Mouse (Mus musculus) embryo, embryonic 10 days (tissue): ENCODE results near the gene Acox3.
"Not testable (repeated sequence)": the region's sequence is repeated elsewhere in the genome, so short reads cannot be mapped to it uniquely, and the experiment has no call there.

Experiments
- DNase-seq: peaks from one replicate; pipeline ENCODE4 v3.0.0-alpha.2; 2015; ENCODE audit warnings: low spot score

Acox3 gene

GRCm38 (mm10) chr5:35576409-35577020 is 6.3 kb upstream of the Acox3 start:
- DNase-seq: no peak

- DNase-seq: no peak
Measured at GRCm38 (mm10) chr5:35578411-35578810, 4.4 kb upstream of the Acox3 start.

- DNase-seq: no peak
Measured at GRCm38 (mm10) chr5:35579247-35579893, 3.5 kb upstream of the Acox3 start.

- no peak for DNase-seq
Measured at GRCm38 (mm10) chr5:35580156-35580922, 2.5 kb upstream of the Acox3 start.

GRCm38 (mm10) chr5:35583221-35583783 is 462 bp downstream of the Acox3 start:
- DNase-seq: no peak

- not testable (repeated sequence) for DNase-seq
Measured at GRCm38 (mm10) chr5:35584259-35584658, 1.4 kb downstream of the Acox3 start.

GRCm38 (mm10) chr5:35591497-35591896 is 8.7 kb downstream of the Acox3 start:
- DNase-seq: no peak

- no peak for DNase-seq
Measured at GRCm38 (mm10) chr5:35592081-35592736, 9.4 kb downstream of the Acox3 start.

GRCm38 (mm10) chr5:35592824-35593223 is 10.0 kb downstream of the Acox3 start:
- no peak for DNase-seq

- no peak for DNase-seq
Measured at GRCm38 (mm10) chr5:35593272-35593671, 10.4 kb downstream of the Acox3 start.

- DNase-seq: no peak
Measured at GRCm38 (mm10) chr5:35594768-35595167, 11.9 kb downstream of the Acox3 start.

GRCm38 (mm10) chr5:35595706-35596105 is 12.9 kb downstream of the Acox3 start:
- DNase-seq: peak; percentile 89

GRCm38 (mm10) chr5:35596169-35597160 is 13.6 kb downstream of the Acox3 start:
- no peak for DNase-seq

GRCm38 (mm10) chr5:35600233-35600632 is 17.4 kb downstream of the Acox3 start:
- DNase-seq: no peak

GRCm38 (mm10) chr5:35601526-35601925 is 18.7 kb downstream of the Acox3 start:
- DNase-seq: no peak

GRCm38 (mm10) chr5:35605355-35605754 is 22.5 kb downstream of the Acox3 start:
- DNase-seq: no peak

GRCm38 (mm10) chr5:35606800-35607199 is 24.0 kb downstream of the Acox3 start:
- DNase-seq: no peak

- no peak for DNase-seq
Measured at GRCm38 (mm10) chr5:35607784-35608183, 24.9 kb downstream of the Acox3 start.

- no peak for DNase-seq
Measured at GRCm38 (mm10) chr5:35608559-35608958, 25.7 kb downstream of the Acox3 start.

- DNase-seq: peak; percentile 88
Measured at GRCm38 (mm10) chr5:35609381-35609780, 26.5 kb downstream of the Acox3 start.

- no peak for DNase-seq
Measured at GRCm38 (mm10) chr5:35609971-35610370, 27.1 kb downstream of the Acox3 start.
